Mouse (Mus musculus) liver (tissue): Measurements from ENCODE around the gene Ppm1m.
"Not testable (repeated sequence)": the region's sequence is repeated elsewhere in the genome, so short reads cannot be mapped to it uniquely, and the experiment has no call there.

Experiments used
- DNase-seq: peaks from one replicate; pipeline ENCODE4 v3.0.0-alpha.2; 2020; ENCODE audit warnings: mixed read lengths

The Ppm1m gene

GRCm38 (mm10) chr9:106191355-106191754, 8.2 kb downstream of the Ppm1m start:
- DNase-seq = no peak

DNA sequence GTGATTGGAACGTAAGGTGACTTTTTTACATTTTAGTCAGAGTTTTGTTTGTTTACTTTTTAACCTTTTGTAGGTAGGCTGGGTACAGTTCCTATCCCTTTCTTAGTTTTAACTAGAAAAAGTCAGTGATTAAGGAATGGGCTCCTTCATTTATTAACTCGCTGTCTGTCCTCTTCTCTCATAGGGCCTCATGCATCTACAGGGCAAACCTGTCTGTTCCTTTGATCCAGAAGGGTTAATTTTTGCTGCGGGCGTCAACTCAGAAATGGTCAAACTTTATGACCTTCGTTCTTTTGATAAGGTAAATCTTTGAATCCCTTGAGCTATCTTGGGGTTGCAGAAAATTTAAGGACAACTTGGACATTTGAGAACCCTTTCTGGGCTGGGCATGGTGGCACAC, 15.6 kb downstream of the Ppm1m start:
- no peak for DNase-seq

- DNase-seq = no peak
These were observed 17.4 kb downstream of the Ppm1m start for GRCm38 (mm10) chr9:106182146-106182545.

GRCm38 (mm10) chr9:106179964-106180363, 19.6 kb downstream of the Ppm1m start:
- no peak for DNase-seq

- no peak for DNase-seq
These were observed 20.1 kb downstream of the Ppm1m start for GRCm38 (mm10) chr9:106179454-106179853.

GRCm38 (mm10) chr9:106177799-106178198, 21.7 kb downstream of the Ppm1m start:
- DNase-seq = no peak

GRCm38 (mm10) chr9:106176769-106177168, 22.8 kb downstream of the Ppm1m start:
- DNase-seq = no peak

GRCm38 (mm10) chr9:106175552-106176200, 23.9 kb downstream of the Ppm1m start:
- DNase-seq = no peak

DNA sequence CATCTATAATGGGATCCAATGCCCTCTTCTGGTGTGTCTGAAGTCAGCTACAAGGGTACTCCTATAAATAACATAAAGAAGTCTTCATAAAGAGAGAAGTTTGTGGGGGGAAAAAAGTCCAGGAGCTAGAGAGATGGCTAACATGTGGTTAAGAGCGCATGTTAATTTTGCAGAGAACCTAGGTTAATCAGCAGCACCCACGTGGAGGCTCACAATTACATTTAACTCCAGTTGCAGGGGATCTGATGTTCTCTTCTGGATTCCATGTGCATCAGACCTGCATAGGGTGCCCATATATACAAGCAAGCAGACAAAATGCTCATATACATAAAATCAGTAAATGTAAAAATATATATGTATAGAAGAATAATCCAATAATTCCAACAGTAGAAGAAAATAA, 26.2 kb downstream of the Ppm1m start:
- no peak for DNase-seq

DNA sequence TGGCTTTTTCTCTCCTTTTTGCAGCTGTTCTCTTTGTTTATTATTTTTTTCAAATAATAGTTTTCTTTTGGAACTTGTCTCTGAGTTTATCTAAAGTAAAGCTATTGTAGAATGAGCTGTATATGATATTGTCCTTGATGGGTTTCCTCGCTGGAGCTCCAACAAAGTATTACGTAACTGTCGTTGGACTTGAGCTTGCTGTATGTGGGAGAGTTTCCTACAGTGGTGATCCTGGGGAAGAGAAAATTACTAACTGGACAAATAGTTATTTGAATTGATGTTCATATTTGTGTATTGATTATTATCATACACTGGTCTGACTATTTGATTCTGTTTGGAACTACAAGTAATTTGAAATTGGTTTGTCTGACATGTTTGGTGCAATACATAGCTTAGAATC, 27.0 kb downstream of the Ppm1m start:
- no peak for DNase-seq

DNA sequence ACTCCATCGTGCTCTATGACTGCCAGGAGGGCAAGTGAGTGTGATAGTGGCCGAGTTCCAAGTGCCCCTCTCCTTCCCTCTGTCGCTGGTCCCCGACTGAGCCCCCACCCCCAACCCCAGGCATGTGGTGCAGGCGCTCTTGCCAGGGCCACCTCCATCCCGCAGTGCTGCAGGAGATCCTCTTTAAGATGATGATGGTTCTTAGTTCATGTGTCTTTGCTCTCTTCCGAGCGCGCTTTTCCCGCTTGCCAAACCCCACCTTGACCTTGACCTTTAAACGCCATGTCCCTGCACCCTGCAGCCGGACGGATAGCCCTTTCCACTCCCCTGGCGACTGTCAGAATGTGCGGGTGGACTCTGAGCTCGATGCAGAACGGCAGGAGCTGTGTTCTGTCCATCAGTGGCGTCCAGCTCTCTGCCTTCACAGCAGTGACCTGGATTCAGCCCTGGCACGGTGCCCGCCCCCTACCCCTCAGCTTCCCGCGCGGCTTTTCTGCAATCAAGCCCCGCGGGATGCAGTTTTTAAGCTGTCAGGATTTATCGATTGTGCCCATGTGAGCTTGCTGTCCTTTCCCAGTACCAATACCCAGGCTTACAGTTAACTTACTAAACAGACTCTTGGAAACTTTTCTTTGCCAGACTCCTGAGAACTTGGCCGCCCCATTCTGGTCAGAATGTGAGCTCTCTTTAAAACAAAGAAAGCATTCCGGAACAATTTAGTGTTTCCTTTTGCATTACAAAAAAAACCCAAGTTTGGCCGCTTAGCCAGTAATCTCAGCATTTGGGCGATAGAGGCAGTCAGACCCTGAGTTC, 28.0 kb downstream of the Ppm1m start:
- peak; percentile 61 for DNase-seq

- peak; percentile 97 for DNase-seq
These were observed 28.8 kb downstream of the Ppm1m start, which contains the start of gene Wdr82 for GRCm38 (mm10) chr9:106170556-106171345. Gene Wdr82, plus strand, starts transcription at chr9:106170928.

- no peak for DNase-seq
These were observed 29.6 kb downstream of the Ppm1m start for GRCm38 (mm10) chr9:106169917-106170316.

GRCm38 (mm10) chr9:106169006-106169405, 30.5 kb downstream of the Ppm1m start:
- DNase-seq = not testable (repeated sequence)

DNA sequence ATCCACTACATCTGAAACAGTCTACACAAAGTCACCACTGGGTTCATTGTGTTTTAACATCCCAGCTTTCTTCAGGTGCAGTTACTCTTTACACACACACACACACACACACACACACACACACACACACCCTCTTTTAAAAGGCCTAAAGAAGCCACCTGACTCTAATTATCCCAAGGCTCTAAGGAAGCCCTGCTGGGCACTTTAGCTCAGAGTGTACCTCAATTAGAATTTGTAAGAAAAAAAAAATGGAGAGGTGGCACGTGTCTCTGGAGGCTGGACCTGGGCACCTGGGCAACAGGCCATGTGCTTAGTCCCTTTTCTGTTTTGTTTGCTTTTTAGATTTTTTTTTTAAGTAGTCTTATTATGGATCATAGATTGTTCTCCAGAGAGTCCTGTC, 31.8 kb downstream of the Ppm1m start:
- DNase-seq = no peak

DNA sequence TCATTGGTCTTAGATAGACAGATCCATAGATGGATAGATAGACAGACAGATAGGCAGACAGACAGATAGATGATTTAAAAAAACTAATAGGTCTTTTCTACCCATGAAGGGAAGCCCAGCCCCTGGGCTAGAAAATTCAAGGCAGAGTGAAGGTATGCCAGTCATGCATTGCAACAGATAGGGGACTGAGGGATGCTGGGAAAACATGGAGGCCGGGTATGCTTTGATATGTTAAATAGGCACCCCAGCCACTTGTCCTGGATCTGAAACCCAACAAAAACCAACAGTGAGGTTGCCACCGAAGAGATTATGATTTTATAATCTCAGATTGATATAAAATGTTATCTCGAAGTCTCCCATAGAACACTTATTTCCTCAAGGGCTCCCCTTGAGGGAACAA, 32.3 kb downstream of the Ppm1m start:
- DNase-seq = no peak

DNA sequence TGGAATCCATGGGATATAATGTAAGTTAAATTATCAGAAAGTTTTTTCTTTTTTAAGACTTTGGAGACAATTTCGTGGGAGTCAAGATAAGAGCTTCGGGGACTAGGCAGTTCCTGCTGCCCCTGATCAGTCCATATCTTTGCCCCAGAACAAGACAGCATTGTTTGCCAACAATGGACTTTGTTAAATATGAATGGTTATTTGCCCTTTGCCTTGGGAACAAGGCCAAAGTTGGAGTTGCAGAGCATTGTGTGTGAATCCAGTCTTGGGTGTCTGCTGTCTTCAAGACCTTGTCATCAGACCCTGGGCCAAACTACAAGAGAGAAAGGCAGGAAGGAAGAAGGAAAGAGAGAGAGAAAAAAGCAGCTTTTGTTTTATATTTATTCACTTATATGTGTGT, 32.8 kb downstream of the Ppm1m start:
- DNase-seq = no peak

- no peak for DNase-seq
These were observed 39.1 kb downstream of the Ppm1m start for GRCm38 (mm10) chr9:106160426-106160825.

DNA sequence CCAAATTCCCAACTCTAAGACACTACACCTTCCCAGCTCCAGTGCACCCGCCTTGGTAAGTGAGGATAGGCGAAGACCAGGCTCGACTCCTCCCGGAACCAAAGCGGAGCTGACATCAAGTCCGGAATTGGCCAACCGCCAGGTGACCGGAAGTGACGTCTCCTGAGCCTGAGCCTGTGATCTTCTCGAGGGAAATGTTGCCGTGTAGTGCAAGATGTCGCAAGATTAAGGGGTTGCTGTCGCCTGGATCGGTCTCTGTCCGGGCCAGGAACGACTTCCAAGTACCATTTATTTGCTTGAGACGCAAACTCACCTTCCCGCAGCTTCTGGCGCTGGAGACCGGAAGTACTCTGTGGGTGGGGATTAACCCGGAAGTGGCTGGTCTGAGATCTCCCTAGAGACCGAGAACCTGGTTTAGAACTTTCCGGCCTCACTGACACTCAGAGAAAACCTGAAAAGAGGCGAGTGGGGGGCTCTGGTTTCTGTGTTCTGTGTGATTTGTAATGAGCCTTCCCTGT, 39.7 kb downstream of the Ppm1m start:
- DNase-seq = peak; percentile 90

GRCm38 (mm10) chr9:106159237-106159636, 40.3 kb downstream of the Ppm1m start:
- DNase-seq = no peak

DNA sequence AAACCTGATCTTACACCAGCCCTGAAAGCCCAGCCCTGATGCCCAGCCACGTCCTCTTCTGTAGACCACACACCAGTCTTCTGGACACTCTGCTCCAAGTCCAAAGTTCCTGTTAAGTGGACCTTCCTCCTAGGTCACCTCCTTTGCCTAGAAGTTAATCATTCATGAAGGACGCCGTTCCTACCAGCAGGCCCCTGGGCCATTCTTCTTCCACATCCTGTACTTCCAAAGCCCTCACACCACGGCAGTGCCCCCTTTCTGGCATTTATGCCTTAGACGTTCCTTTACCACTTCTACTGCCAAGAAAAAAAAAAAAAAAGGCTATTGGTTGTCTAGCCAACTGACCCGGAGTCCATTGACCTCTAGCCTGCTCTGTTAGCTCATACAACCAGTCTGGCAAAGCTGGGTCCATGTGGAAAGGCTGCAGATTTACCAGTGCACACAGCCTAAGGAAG, 41.5 kb downstream of the Ppm1m start, which contains the start of gene Glyctk:
TSS of gene Glyctk (minus strand) at position 102 of the 455 bp plus-strand sequence.
- peak; percentile 12 for DNase-seq

DNA sequence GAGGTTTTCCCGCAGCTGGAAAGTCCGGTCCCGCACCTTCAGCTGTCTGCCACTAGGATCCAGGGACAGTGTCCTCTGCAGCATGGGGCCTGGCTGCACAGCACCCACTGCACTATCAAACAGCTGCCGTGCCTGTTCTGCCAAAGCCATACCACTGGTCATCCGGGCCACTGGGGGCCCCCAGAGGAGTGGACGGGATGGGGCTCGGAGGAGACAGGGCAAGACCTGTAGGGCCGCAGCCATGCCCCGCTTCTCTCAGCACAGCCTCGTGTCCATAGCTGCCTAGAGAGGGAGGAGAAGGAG, 42.0 kb downstream of the Ppm1m start:
- no peak for DNase-seq

DNA sequence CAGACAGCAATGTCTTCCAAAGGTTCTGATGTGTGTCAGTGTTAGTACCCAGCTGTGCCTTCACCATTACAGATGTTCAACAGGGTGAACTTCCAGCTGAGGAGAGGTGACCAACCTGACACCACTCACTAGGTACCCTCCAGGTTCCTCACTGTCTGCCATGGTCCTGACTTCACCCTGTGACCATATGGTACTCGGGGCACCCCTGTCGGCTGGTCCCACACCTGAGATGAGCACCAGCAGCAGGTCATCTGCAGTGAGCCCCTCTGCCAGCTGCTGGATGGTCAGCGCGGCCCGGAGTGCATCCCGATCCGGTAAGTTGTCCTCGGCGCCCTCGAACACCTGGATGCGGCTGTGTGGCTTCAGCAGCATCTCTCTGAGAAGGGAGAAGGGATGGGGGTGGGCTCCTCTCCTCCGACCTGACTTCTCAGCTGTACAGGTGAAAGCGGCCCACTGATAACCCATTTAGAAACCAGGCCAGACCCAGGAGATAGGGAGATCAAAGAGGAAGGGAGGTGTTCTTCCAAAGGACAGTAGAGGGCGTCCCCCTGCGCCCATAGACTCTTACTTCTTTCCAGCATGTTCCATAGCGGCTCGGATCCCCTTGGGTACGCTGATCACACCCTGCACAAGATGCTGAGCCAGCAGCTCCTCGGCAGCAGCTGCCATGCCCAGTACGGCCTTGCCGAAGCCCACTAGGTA, 42.5 kb downstream of the Ppm1m start:
- DNase-seq = no peak
